Mouse (Mus musculus): Measurements from ENCODE around the gene Atp6v1a. TPM values are rescaled to one million over a fixed set of nuclear protein-coding genes. Genes with fewer than 3 reads are reported as not detected.

Atp6v1a gene
- polyA plus RNA-seq, 1 experiment from 2014 or later, result 54.6 TPM

DNA sequence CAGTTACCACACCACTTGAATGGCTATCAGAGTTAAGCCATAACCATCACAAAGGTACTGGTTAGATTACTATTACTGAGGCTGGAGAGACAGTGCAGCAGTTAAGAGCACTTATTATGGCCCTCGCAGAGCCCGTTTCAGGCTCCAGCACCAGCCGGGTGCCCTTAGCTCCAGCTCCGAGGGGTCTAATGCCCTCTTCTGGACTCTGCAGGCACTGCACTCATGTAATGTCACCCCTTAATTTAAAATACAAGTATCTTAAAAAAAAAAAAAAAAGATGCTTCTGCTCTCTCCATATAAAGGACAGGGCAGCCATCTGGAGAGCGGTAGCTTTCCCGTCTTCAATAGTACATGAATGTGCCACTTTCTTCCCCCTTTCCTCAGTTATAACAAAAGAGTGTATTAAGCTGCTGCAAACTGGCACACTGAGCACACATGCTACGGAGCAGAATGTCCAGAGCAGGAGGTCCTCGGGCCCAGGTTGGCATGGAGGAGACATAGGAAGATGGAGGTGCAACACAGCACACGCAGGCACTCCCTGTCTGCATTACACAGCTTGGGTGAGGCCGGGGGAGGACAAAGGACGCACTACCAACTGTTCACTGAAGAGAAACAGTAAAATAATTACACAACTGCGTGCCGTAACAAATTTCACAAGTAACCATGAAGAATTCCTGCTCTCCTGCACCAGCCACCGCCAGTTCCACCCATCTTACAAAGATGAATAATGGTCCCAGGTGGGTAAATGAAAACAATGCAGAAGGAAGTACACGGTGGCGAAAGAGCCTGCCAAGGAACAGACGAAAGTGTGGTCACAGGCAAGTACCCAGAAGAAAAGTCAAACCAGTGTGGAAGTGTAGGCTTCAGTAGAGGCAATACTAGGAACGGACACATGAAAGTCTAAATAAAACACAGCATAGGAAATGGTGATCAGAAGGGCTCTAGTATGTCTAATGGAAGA lies 35.4 kb downstream of the Atp6v1a start:
- WGBS, result 92% methylated on average over 18 of the region's 18 CpGs
- ATAC-seq (ENCODE audit: low FRiP score, low read depth), result no peak
- no peak overlapping the region for H3K27ac ChIP-seq (replicated peaks)

DNA sequence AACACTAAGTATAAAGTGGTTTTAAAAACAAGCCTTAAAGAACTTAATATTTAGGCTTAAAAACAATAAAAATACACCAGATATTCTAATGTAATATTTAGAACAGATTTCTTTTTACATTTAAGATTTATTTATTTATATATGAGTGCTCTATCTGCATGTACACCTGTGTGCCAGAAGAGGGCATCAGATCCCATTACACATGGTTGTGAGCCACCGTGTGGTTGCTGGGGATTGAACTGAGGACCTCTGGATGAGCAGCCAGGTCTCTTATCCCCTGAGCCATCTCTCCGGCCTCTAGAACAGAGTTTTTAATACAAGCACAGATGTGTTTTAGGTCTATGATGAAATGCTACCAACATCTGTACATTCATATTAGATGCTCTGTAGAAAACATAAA lies 36.6 kb downstream of the Atp6v1a start:
- no peak for ATAC-seq (ENCODE audit: low FRiP score, low read depth)
- no peaks in the 10 kb centered on the region for H3K27me3 ChIP-seq
- no peaks in the 10 kb centered on the region for H3K4me1 ChIP-seq
- H3K9ac ChIP-seq (replicated peaks), result no peak overlapping the region
- no peak overlapping the region for H3K27ac ChIP-seq (replicated peaks)
- no peak overlapping the region for H3K4me3 ChIP-seq
- peaks cover 72% of the 10 kb centered on the region for H3K36me3 ChIP-seq
- WGBS, result 98% methylated on average over 2 of the region's 2 CpGs
- H3K4me2 ChIP-seq (replicated peaks), result no peak overlapping the region
- no peaks in the 10 kb centered on the region for H3K9me3 ChIP-seq

More for the DNA sequence above, 35.4 kb downstream of the Atp6v1a start:
- H3K4me3 ChIP-seq, result no peak overlapping the region
- no peaks in the 10 kb centered on the region for H3K4me1 ChIP-seq
- no peaks in the 10 kb centered on the region for H3K9me3 ChIP-seq
- H3K4me2 ChIP-seq (replicated peaks), result no peak overlapping the region
- no peaks in the 10 kb centered on the region for H3K27me3 ChIP-seq
- H3K9ac ChIP-seq (replicated peaks), result no peak overlapping the region
- peaks cover 72% of the 10 kb centered on the region for H3K36me3 ChIP-seq

DNA sequence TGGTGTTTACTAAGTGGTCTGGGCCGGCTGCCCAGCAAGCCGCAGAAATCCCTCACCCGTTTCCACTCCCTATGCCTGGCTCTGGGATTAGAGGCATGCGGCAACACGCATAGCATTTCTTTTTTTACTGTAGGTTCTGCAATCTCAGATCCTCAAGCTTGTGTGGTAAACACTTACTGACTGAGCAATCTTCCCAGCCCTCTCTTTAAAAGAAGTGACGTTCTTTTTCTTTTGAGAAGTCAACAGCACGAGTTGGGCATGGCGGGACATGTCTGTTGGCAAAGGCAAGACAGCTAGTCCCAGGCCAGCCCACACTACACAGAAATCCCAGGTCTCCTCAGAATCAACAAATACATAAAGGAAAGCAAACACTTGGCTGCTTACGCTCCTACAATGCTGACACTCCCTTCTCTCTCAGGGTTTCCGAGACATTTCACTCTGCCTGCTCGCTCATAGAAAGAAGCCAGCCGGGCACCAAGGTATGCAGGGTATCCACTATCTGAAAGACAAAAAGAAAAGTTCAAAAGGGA lies 38.3 kb downstream of the Atp6v1a start:
- no peak for ATAC-seq (ENCODE audit: low FRiP score, low read depth)

DNA sequence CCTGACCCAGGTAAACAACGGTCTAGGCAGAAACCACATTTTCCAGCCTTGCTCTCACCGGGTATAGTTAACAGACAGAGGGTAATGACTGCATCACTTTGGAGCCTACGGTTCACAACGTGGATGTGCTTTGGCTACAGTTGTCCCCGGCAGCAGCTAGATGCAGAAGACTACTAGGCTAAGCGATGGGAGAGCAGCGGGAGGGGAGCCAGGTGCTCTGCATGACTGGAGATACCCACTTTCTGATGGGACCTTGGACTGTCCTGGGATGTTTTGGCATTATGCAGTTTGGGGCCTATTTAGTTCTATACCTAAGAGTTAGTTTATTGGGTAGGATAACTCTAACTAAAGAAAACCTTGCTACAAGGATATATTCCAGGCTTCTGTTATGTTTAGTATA lies 40.1 kb downstream of the Atp6v1a start:
- peaks cover 84% of the 10 kb centered on the region for H3K36me3 ChIP-seq
- 94% methylated on average over 7 of the region's 7 CpGs for WGBS
- H3K4me3 ChIP-seq, result no peak overlapping the region

More for the DNA sequence above, 38.3 kb downstream of the Atp6v1a start:
- Histone ChIP-seq H3K27ac (replicated peaks) (no peak overlapping the region), H3K4me1 (no peaks in the 10 kb centered on the region), H3K4me2 (replicated peaks) (no peak overlapping the region), H3K27me3 (no peaks in the 10 kb centered on the region), H3K9ac (replicated peaks) (no peak overlapping the region), H3K36me3 (peaks cover 71% of the 10 kb centered on the region), H3K4me3 (no peak overlapping the region), H3K9me3 (no peaks in the 10 kb centered on the region)
- 96% methylated on average over 12 of the region's 12 CpGs for WGBS

DNA sequence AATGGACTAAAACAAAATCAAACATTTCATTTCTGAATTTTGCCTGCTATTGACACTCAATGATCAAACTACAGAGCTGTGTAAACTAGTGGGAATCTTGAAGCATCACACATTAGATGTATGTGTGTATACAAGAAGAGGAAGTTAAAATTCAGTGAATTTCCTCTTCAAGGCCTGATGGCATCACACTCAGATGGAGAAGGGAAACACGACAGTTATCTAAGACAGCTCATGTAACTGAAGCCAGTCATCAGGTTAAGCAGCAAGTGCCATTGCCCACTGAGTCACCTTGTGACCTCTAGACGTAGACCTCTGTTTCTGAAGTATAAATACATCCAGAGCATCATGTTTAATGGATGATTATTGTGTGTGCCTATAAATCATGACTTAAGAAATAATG lies 51.9 kb downstream of the Atp6v1a start:
- Histone ChIP-seq H3K9me3 (no peaks in the 10 kb centered on the region), H3K27me3 (no peaks in the 10 kb centered on the region), H3K36me3 (peaks cover 73% of the 10 kb centered on the region), H3K4me3 (no peak overlapping the region), H3K4me1 (no peaks in the 10 kb centered on the region), H3K9ac (replicated peaks) (no peak overlapping the region), H3K27ac (replicated peaks) (no peak overlapping the region), H3K4me2 (replicated peaks) (no peak overlapping the region)
- 88% methylated on average over 2 of the region's 2 CpGs for WGBS
- ATAC-seq (ENCODE audit: low FRiP score, low read depth), result no peak

More for the DNA sequence above, 40.1 kb downstream of the Atp6v1a start:
- no peaks in the 10 kb centered on the region for H3K4me1 ChIP-seq
- no peak overlapping the region for H3K9ac ChIP-seq (replicated peaks)
- H3K9me3 ChIP-seq, result no peaks in the 10 kb centered on the region
- H3K27me3 ChIP-seq, result no peaks in the 10 kb centered on the region
- H3K4me2 ChIP-seq (replicated peaks), result no peak overlapping the region
- ATAC-seq (ENCODE audit: low FRiP score, low read depth), result no peak
- no peak overlapping the region for H3K27ac ChIP-seq (replicated peaks)

DNA sequence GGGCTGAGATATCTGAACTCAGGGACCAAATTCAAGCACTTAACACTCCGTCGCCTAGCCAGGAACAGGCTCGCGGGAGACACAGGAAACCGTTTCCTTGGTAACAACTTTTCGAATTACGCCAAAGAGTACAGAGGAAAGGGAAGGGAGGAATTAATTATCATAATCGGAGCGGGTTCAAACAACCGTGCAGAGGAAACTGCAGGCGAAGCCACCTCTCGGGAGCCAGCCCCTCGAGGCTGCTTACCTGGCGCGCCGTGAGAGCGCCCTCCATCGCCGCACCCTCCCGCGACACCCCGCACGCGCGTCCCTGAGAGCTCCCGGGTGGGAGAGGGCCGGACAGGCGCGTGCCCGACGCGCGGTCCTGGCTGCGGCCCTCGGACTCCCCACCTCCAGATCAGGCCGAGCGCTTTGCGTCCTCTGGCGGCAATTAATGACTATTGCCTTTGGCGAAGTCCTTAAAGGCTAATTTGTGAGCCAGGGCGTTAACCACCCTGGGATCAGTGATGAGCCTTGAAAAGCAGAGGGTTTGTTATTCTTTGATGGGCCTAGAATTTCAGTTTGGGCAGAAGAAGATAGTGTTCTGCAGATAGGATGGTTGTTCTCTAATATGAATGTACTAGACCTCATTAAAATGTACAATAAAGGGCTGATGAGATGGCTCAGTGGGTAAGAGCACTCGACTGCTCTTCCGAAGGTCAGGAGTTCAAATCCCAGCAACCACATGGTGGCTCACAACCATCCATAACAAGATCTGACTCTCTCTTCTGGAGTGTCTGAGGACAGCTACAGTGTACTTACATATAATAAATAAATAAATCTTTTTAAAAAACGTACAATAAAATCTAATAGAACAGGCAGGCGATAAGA lies 76.2 kb downstream of the Atp6v1a start, which contains the start of gene Gramd1c:
TSS of gene Gramd1c (minus strand) at position 321 of the 870 bp plus-strand sequence.
- Histone ChIP-seq H3K4me3 (peak within 1 kb of the TSS; percentile 48), H3K4me1 (no peaks in the 10 kb centered on the region), H3K36me3 (no peaks in the 10 kb centered on the region), H3K9ac (replicated peaks) (peak within 1 kb of the TSS; percentile 16; the same call in 1 of the 2 replicates), H3K27me3 (0 out of 2 replicates have a peak, but pooled peaks cover 3% of the 10 kb centered on the region), H3K9me3 (no peaks in the 10 kb centered on the region), H3K4me2 (replicated peaks) (peak within 1 kb of the TSS; percentile 51), H3K27ac (replicated peaks) (0 out of 2 replicates have a peak within 1 kb of the TSS, but pooled peaks have one; percentile 11)
- peak; percentile 93 for ATAC-seq (ENCODE audit: low FRiP score, low read depth)
- WGBS, result 7% methylated on average over 45 of the region's 45 CpGs

DNA sequence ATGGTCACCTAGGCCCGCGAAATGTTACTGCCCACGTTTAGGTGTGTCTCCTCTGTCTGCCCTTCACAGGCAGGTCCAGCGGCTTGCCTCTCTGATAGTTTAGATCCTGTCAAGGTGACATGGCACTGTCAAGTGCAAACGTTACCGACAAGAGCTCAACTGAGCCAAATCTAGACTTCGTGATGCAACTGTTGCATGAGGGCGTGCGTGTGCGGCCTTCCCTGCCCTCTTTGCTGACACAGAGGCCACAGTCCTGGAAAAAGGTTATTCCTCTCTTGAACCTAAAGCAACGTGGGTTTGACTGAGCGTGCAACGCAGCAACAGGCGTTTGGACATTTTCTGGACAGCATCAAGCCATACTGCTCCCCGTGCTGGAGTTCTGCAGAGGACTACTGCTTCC lies 78.2 kb downstream of the Atp6v1a start:
- H3K4me3 ChIP-seq, result no peak overlapping the region
- no peaks in the 10 kb centered on the region for H3K9me3 ChIP-seq
- no peak overlapping the region for H3K4me2 ChIP-seq (replicated peaks)
- H3K27ac ChIP-seq (replicated peaks), result no peak overlapping the region
- H3K36me3 ChIP-seq, result no peaks in the 10 kb centered on the region
- H3K4me1 ChIP-seq, result no peaks in the 10 kb centered on the region
- H3K27me3 ChIP-seq, result 0 out of 2 replicates have a peak, but pooled peaks cover 3% of the 10 kb centered on the region
- no peak for ATAC-seq (ENCODE audit: low FRiP score, low read depth)
- WGBS, result 93% methylated on average over 15 of the region's 15 CpGs
- H3K9ac ChIP-seq (replicated peaks), result no peak overlapping the region

DNA sequence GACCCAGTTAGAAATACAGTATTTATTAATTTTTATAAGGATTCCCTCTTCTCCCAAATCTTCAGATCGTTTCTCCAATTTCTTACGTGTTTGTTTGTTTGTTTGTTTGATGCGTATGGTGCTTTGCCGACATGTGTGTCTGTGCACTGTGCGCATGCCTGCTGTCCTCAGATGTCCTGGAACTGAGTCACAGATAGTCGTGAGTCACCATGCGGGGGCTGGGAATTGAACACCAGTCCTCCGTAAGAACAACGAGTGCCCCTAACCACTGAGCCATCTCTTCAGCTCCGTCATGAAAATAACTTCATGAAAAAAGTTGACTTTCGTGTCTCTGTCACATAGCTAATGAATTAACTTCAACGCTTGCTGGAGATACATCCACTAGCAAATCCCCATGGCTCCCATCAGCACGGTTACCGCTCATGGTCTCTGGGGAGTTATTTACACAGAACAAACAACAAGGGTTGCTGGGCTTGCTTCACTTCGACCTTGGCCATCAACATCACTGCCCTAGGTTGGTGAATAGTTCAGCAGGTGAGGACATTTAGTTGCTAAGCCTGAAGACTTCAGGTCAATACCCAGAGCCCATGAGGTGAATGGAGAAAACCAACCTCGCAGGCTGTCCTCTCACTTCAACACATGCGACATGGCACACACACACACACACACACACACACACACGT lies 78.8 kb downstream of the Atp6v1a start:
- Histone ChIP-seq H3K4me1 (no peaks in the 10 kb centered on the region), H3K4me3 (no peak overlapping the region), H3K9ac (replicated peaks) (no peak overlapping the region), H3K4me2 (replicated peaks) (no peak overlapping the region), H3K36me3 (no peaks in the 10 kb centered on the region), H3K9me3 (no peaks in the 10 kb centered on the region), H3K27ac (replicated peaks) (no peak overlapping the region), H3K27me3 (0 out of 2 replicates have a peak, but pooled peaks cover 3% of the 10 kb centered on the region)
- no peak for ATAC-seq (ENCODE audit: low FRiP score, low read depth)
- WGBS, result 91% methylated on average over 18 of the region's 18 CpGs

DNA sequence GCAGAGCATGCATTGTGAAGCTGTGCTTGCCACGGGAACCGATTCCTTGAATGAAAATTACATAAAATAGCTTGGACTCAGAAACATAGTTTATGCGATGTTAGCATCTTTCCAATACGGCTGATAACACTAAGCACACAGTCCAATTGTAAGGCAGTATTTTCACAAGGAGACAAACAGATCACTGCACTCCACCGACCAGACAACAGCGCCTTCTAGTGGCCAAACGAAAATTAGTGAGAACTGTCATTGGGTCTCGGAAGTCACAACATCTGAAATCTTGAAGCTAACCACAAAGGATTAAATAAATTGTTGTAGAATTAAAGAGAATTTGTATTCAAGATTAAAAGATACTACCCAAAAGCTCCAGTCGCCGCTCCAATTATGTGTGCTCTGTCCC lies 80.8 kb downstream of the Atp6v1a start:
- no peaks in the 10 kb centered on the region for H3K4me1 ChIP-seq
- no peak overlapping the region for H3K27ac ChIP-seq (replicated peaks)
- WGBS, result 28% methylated on average over 10 of the region's 10 CpGs
- H3K9ac ChIP-seq (replicated peaks), result no peak overlapping the region
- no peak for ATAC-seq (ENCODE audit: low FRiP score, low read depth)
- no peak overlapping the region for H3K4me2 ChIP-seq (replicated peaks)
- H3K9me3 ChIP-seq, result no peaks in the 10 kb centered on the region
- H3K4me3 ChIP-seq, result no peak overlapping the region
- 0 out of 2 replicates have a peak, but pooled peaks cover 3% of the 10 kb centered on the region for H3K27me3 ChIP-seq
- no peaks in the 10 kb centered on the region for H3K36me3 ChIP-seq

DNA sequence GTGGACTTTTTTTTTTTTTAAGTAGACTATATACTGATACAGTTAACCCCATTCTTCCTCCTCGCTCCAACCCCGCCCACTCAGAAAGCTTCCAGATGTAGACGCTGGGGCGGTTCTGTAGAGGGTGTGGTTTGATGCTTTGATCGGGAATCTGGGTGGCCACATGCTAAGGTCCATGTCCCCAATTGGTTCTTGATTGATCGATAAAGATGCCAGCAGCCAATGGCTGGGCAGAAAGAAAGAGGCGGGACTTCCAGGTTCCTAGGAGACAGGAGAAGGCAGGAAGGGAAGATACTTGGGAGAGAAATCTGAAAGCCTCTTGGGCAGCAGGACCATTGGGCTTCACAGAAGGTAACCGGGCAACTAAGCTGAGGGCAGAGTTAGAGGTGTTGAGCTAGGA lies 83.7 kb downstream of the Atp6v1a start:
- H3K27me3 ChIP-seq, result no peaks in the 10 kb centered on the region
- H3K36me3 ChIP-seq, result no peaks in the 10 kb centered on the region
- no peak overlapping the region for H3K4me2 ChIP-seq (replicated peaks)
- WGBS, result 63% methylated on average over 8 of the region's 8 CpGs
- no peak overlapping the region for H3K27ac ChIP-seq (replicated peaks)
- no peak overlapping the region for H3K9ac ChIP-seq (replicated peaks)
- no peak overlapping the region for H3K4me3 ChIP-seq
- no peak for ATAC-seq (ENCODE audit: low FRiP score, low read depth)
- H3K4me1 ChIP-seq, result no peaks in the 10 kb centered on the region
- no peaks in the 10 kb centered on the region for H3K9me3 ChIP-seq

DNA sequence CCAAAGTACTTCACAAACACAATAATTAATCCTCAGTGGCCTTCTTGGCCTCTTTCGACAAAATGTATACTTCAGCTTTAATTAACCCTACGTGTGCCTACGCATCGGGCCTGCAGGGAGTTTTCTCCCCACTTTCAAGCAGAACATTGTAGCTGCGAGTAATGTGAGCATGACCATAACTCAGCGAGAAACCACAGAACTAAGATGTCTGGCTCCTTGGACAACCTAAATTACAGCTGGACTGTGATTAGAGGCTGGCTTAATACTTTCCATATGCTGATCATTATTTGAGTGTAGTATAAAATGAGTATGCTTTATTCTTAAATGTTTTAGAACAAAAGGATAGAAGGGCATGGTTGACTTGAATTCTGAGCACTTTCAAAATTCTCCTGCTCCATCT lies 86.2 kb downstream of the Atp6v1a start:
- Histone ChIP-seq H3K9ac (replicated peaks) (no peak overlapping the region), H3K36me3 (no peaks in the 10 kb centered on the region), H3K9me3 (no peaks in the 10 kb centered on the region), H3K4me3 (no peak overlapping the region), H3K27ac (replicated peaks) (no peak overlapping the region), H3K4me2 (replicated peaks) (no peak overlapping the region), H3K27me3 (no peaks in the 10 kb centered on the region), H3K4me1 (no peaks in the 10 kb centered on the region)
- no peak for ATAC-seq (ENCODE audit: low FRiP score, low read depth)
- WGBS, result 74% methylated on average over 6 of the region's 6 CpGs

Measured in midbrain, embryonic 12.5 days (tissue).